Mouse (Mus musculus): ENCODE data around the gene Ighmbp2.
A peak's percentile ranks its signal among the peaks of the same experiment; 100 is the strongest.
"Not testable (repeated sequence)": the region's sequence is repeated elsewhere in the genome, so short reads cannot be mapped to it uniquely, and the experiment has no call there.

Gene Ighmbp2

GRCm38 (mm10) chr19:3281886-3282285 lies 931 bp downstream of the Ighmbp2 start:
- no peak for DNase-seq

- DNase-seq: no peak
Measured at GRCm38 (mm10) chr19:3275744-3276365, 7.0 kb downstream of the Ighmbp2 start.

- DNase-seq: no peak
Measured at GRCm38 (mm10) chr19:3273331-3273730, 9.5 kb downstream of the Ighmbp2 start.

GRCm38 (mm10) chr19:3271366-3271765 lies 11.5 kb downstream of the Ighmbp2 start:
- DNase-seq: no peak

- no peak for DNase-seq
Measured at GRCm38 (mm10) chr19:3269803-3270202, 13.0 kb downstream of the Ighmbp2 start.

- DNase-seq: no peak
Measured at GRCm38 (mm10) chr19:3269279-3269678, 13.5 kb downstream of the Ighmbp2 start.

- DNase-seq: peak; percentile 1
Measured at GRCm38 (mm10) chr19:3268218-3268980, 14.4 kb downstream of the Ighmbp2 start.

GRCm38 (mm10) chr19:3267340-3267739 lies 15.5 kb downstream of the Ighmbp2 start:
- peak; percentile 1 for DNase-seq

GRCm38 (mm10) chr19:3266676-3267075 lies 16.1 kb downstream of the Ighmbp2 start:
- no peak for DNase-seq

- DNase-seq: peak; percentile 1
Measured at GRCm38 (mm10) chr19:3266136-3266535, 16.7 kb downstream of the Ighmbp2 start.

- DNase-seq: peak; percentile 0
Measured at GRCm38 (mm10) chr19:3265180-3265579, 17.6 kb downstream of the Ighmbp2 start.

GRCm38 (mm10) chr19:3264348-3264747 lies 18.5 kb downstream of the Ighmbp2 start:
- DNase-seq: peak; percentile 0

GRCm38 (mm10) chr19:3261764-3262525 lies 20.9 kb downstream of the Ighmbp2 start:
- DNase-seq: peak; percentile 1

- peak; percentile 1 for DNase-seq
Measured at GRCm38 (mm10) chr19:3261336-3261735, 21.5 kb downstream of the Ighmbp2 start.

GRCm38 (mm10) chr19:3260591-3260990 lies 22.2 kb downstream of the Ighmbp2 start:
- DNase-seq: peak; percentile 0

GRCm38 (mm10) chr19:3260016-3260415 lies 22.8 kb downstream of the Ighmbp2 start:
- DNase-seq: peak; percentile 0

- DNase-seq: not testable (repeated sequence)
Measured at GRCm38 (mm10) chr19:3225261-3225660, 57.6 kb downstream of the Ighmbp2 start.

GRCm38 (mm10) chr19:3214937-3215336 lies 67.9 kb downstream of the Ighmbp2 start:
- DNase-seq: not testable (repeated sequence)

Measured in kidney, adult 11 months (tissue).